Mouse (Mus musculus) megakaryocyte, adult 5-6 weeks (primary cell): ENCODE results near the gene Ctbp2. TPM values are rescaled to one million over a fixed set of nuclear protein-coding genes. Genes with fewer than 3 reads are reported as not detected.

Source experiments
- ATAC-seq: 2 replicates; pipeline ENCODE4 v1.8.0; 2016; ENCODE audit warnings: mild to moderate bottlenecking, inconsistent platforms; ENCODE audit not compliant: poor library complexity, severe bottlenecking
- total RNA-seq, 2 experiments: library from RNA; stranded (forward) in 1 of 2; stranded (reverse) in 1 of 2; fragments of 153-499, 151-499 nt in 1 of 2; fragments of 221-1000, 200-1000 nt in 1 of 2; gene quantifications; 2 replicates each; pipeline versions ENCODE4 v1.2.3 to v1.2.4; 2015 to 2017

The Ctbp2 gene
- total RNA-seq, 2 experiments from 2014 or later = 49.3 to 57.6 TPM

- ATAC-seq = no peak
Observed at GRCm38 (mm10) chr7:133089621-133090260, 34.4 kb downstream of the Ctbp2 start.

- ATAC-seq = no peak
Observed at GRCm38 (mm10) chr7:133088830-133089261, 35.3 kb downstream of the Ctbp2 start.

GRCm38 (mm10) chr7:133088411-133088810 lies 35.7 kb downstream of the Ctbp2 start:
- ATAC-seq = no peak

- ATAC-seq = no peak
Observed at GRCm38 (mm10) chr7:133085408-133085807, 38.7 kb downstream of the Ctbp2 start.

- no peak for ATAC-seq
Observed at GRCm38 (mm10) chr7:133083936-133084614, 40.1 kb downstream of the Ctbp2 start.

- peak; percentile 33; the same call in 1 of the 2 replicates for ATAC-seq
Observed at GRCm38 (mm10) chr7:133078929-133079328, 45.2 kb downstream of the Ctbp2 start.

- no peak for ATAC-seq
Observed at GRCm38 (mm10) chr7:133074462-133075133, 49.6 kb downstream of the Ctbp2 start.

- no peak for ATAC-seq
Observed at GRCm38 (mm10) chr7:133073147-133073651, 51.0 kb downstream of the Ctbp2 start.

- ATAC-seq = no peak
Observed at GRCm38 (mm10) chr7:133072535-133072934, 51.6 kb downstream of the Ctbp2 start.

- ATAC-seq = no peak
Observed at GRCm38 (mm10) chr7:133067321-133067841, 56.8 kb downstream of the Ctbp2 start.

- no peak for ATAC-seq
Observed at GRCm38 (mm10) chr7:133066776-133067175, 57.4 kb downstream of the Ctbp2 start.

GRCm38 (mm10) chr7:133062055-133062454 lies 62.1 kb downstream of the Ctbp2 start:
- ATAC-seq = no peak

- no peak for ATAC-seq
Observed at GRCm38 (mm10) chr7:133060170-133060569, 64.0 kb downstream of the Ctbp2 start.

GRCm38 (mm10) chr7:133059517-133060104 lies 64.5 kb downstream of the Ctbp2 start:
- no peak for ATAC-seq

GRCm38 (mm10) chr7:133059150-133059509 lies 65.0 kb downstream of the Ctbp2 start:
- no peak for ATAC-seq

- no peak for ATAC-seq
Observed at GRCm38 (mm10) chr7:133058496-133059149, 65.5 kb downstream of the Ctbp2 start.

GRCm38 (mm10) chr7:133056924-133057323 lies 67.2 kb downstream of the Ctbp2 start:
- no peak for ATAC-seq

- no peak for ATAC-seq
Observed at GRCm38 (mm10) chr7:133054486-133054885, 69.7 kb downstream of the Ctbp2 start.

- no peak for ATAC-seq
Observed at GRCm38 (mm10) chr7:133053757-133054156, 70.4 kb downstream of the Ctbp2 start.

GRCm38 (mm10) chr7:133052819-133053218 lies 71.3 kb downstream of the Ctbp2 start:
- peak; percentile 93 for ATAC-seq

GRCm38 (mm10) chr7:133050681-133051080 lies 73.5 kb downstream of the Ctbp2 start:
- ATAC-seq = no peak
